Mouse (Mus musculus) CH12.LX (cell line): ENCODE results near the gene 4931440F15Rik.

Source experiments
- CTCF ChIP-seq, 2 experiments: IDR thresholded peaks in 1 of 2; conservative IDR thresholded peaks in 1 of 2; 2 replicates each; pipeline ENCODE4 v1.5.1; 2011 to 2012; ENCODE audit warnings: low read depth in 2 of 2, low read length in 2 of 2, improper control_type of control experiment in 1 of 2, inconsistent platforms in 1 of 2, mild to moderate bottlenecking in 1 of 2, moderate library complexity in 1 of 2
- MAFK ChIP-seq: IDR thresholded peaks from 2 replicates; pipeline ENCODE4 v1.6.1; 2011; ENCODE audit warnings: low read length, improper control_type of control experiment; ENCODE audit not compliant: insufficient replicate concordance
- MYC ChIP-seq: IDR thresholded peaks from 2 replicates; pipeline ENCODE4 v1.6.1; 2011; ENCODE audit warnings: low read depth, mild to moderate bottlenecking, improper control_type of control experiment, low read length
- POLR2A ChIP-seq: IDR thresholded peaks from 2 replicates; pipeline ENCODE4 v1.6.1; 2011; ENCODE audit warnings: low read depth, mild to moderate bottlenecking, improper control_type of control experiment, low read length
- POLR2AphosphoS2 ChIP-seq: IDR thresholded peaks from 2 replicates; pipeline ENCODE4 v1.6.1; 2011; ENCODE audit warnings: low read depth, low read length, improper control_type of control experiment
- TBP ChIP-seq: conservative IDR thresholded peaks from 2 replicates; pipeline ENCODE4 v1.6.1; 2011; ENCODE audit warnings: low read depth, low read length, improper control_type of control experiment
- UBTF ChIP-seq: IDR thresholded peaks from 2 replicates; pipeline ENCODE4 v1.6.1; 2012; ENCODE audit warnings: low read depth, mild to moderate bottlenecking, inconsistent platforms, low read length, improper control_type of control experiment, moderate library complexity
- ZKSCAN1 ChIP-seq: IDR thresholded peaks from 2 replicates; pipeline ENCODE4 v1.6.1; 2012; ENCODE audit warnings: low read depth, inconsistent platforms, low read length, improper control_type of control experiment, borderline replicate concordance

DNA sequence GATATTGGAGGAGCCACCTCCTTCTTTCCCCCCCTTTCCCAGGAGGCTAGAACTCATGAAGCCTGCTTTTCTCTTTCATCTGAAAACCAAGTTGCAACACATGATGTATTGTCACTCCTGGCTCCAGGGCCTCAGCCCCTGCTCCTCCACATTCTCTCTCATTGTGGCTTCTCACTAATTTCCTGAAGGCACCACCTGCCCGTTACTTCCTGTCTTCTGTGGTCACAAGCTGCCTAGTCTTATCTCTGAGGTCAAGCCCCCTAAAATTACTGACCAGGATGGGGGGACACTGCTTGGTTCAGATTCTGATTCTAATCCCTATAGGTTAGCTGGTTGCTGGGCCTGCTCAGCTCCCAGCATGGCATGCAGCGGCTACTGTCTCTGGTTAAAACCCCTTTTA, 50.7 kb downstream of the 4931440F15Rik start:
- TF ChIP-seq MAFK (no peak), MYC (no peak), POLR2A (no peak), UBTF (no peak), POLR2AphosphoS2 (no peak), CTCF (conservative IDR thresholded peaks at IDR 0.05 in 1 of 2, IDR thresholded peaks at IDR 0.05 in 1 of 2; ENCODE audit: low read depth in 2 of 2, low read length in 2 of 2) (no peak), TBP (no peak), ZKSCAN1 (no peak)
